Mouse (Mus musculus) MEL (cell line): ENCODE measurements at regions not wholly inside any gene's neighbourhood (a gene's known extent, or its start where the extent isn't known, plus 50 kb on each side); places are given as distances from the start of the nearest gene placed in this dataset.

Experiments
- CTCF ChIP-seq, 3 experiments: IDR thresholded peaks in 2 of 3; conservative IDR thresholded peaks in 1 of 3; 2 replicates each; pipeline ENCODE4 v1.5.1; 2011 to 2012; ENCODE audit warnings: low read length in 3 of 3, low read depth in 2 of 3, mild to moderate bottlenecking in 2 of 3, improper control_type of control experiment in 1 of 3, inconsistent platforms in 1 of 3, mixed read lengths in 1 of 3, moderate library complexity in 1 of 3; ENCODE audit not compliant: control insufficient read depth in 1 of 3, insufficient read depth in 1 of 3, poor library complexity in 1 of 3, severe bottlenecking in 1 of 3
- EP300 ChIP-seq, 2 experiments: IDR thresholded peaks; 2 replicates each; pipeline ENCODE4 v1.6.1; 2011; ENCODE audit warnings: improper control_type of control experiment in 2 of 2, low read length in 2 of 2, low read depth in 1 of 2, mild to moderate bottlenecking in 1 of 2
- RCOR1 ChIP-seq: IDR thresholded peaks from 2 replicates; pipeline ENCODE4 v1.6.1; 2012; ENCODE audit warnings: low read depth, mild to moderate bottlenecking, inconsistent platforms, low read length, improper control_type of control experiment

DNA sequence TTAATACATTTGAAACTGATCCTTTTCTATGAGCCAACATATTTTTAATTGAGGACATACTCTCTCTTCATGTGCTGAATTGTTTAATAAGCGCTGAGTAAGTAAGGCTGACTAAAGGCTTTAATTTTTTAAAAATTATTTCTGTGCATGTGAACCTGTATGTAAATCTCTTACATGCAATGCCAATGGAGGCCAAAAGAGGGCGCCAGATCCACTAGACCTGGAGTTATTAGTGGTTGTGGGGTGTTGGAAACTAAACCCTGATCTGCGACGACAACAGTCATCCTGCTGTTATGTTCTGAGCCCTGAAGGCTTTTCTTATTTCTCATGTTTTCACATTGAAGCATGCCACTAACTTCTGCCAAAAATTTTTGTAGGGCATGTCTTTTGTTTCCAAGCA lies 64.8 kb upstream of the Rapgef5 start:
- TF ChIP-seq RCOR1: no peak
- TF ChIP-seq CTCF (IDR thresholded peaks at IDR 0.05 in 2 of 3, conservative IDR thresholded peaks at IDR 0.05 in 1 of 3; ENCODE audit: control insufficient read depth in 1 of 3, insufficient read depth in 1 of 3, low read depth in 2 of 3, low read length in 3 of 3, poor library complexity in 1 of 3, severe bottlenecking in 1 of 3): peak; percentile 28 to 58 (median 42); a peak in 5 of 6 replicates
- TF ChIP-seq EP300 (IDR thresholded peaks at IDR 0.05; ENCODE audit: low read depth in 1 of 2, low read length in 2 of 2): no peak
